Mouse (Mus musculus): Measurements from ENCODE around the gene Mnx1. TPM values are rescaled to one million over a fixed set of nuclear protein-coding genes. Genes with fewer than 3 reads are reported as not detected.
A peak's percentile ranks its signal among the peaks of the same experiment; 100 is the strongest.

The Mnx1 gene
- polyA plus RNA-seq, 1 experiment from 2014 or later, result 0.16 TPM

DNA sequence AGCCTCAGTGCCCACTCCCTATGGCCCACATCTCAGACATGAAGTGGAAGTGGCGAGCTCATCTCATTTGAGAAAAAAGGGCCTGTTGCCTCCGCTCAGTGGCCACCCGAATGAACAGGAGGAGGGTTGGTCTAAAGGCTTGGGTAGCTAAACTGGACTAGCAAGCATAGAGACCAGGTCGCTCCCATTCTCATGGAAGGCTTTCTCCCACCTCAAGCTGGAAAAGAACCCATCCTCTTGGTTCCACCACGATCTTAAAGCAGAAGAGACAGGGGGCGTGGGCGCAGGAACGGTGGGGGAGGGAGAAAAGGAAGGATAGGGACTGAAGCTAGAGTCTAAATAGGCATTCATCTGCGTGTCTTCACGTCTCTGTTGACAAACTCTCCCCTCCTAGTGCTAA, 3.2 kb downstream of the Mnx1 start:
- no peaks in the 10 kb centered on the region for H3K36me3 ChIP-seq
- peak; percentile 40 for DNase-seq (ENCODE audit: low spot score)
- WGBS, result under 1% methylated on average over 10 of the region's 10 CpGs

DNA sequence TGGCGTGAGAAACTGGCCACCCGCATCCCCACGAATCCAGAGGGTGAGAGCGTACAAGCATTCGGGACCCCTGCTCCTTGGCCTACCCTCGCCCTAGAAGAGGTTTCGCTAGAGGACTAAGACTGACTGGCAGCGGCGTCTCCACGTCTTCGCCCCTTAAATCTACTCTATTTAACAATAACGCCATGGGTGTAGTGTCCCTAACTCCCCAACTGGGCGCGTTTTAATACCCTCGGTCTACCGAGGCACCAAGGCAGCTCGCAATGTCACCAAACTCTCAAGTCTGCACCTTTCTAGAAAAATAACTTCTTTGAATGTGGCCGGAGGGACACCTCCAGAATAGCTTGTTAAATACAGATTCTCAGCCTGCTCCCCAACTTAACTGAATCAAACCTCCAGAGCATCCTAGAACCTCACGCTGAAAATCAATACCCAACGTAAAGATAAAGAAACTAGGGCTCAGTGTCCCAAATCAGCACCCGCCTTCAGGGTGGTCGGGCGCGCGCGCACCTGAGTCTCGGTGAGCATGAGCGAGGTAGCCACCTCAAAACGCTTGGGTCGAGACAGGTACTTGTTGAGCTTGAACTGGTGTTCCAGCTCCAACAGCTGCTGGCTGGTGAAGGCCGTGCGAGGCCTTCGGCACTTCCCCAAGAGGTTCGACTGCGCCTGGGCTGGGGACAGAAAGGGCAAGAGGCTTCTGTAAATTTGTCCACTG, 3.9 kb downstream of the Mnx1 start:
- H3K4me3 ChIP-seq, result no peak overlapping the region
- peaks cover 100% of the 10 kb centered on the region for H3K27me3 ChIP-seq (ENCODE audit: insufficient read depth, poor library complexity, severe bottlenecking)
- H3K27ac ChIP-seq, result no peak overlapping the region
- no peak for DNase-seq (ENCODE audit: low spot score)
- H3K9me3 ChIP-seq, result no peaks in the 10 kb centered on the region
- H3K36me3 ChIP-seq, result no peaks in the 10 kb centered on the region
- peaks cover 23% of the 10 kb centered on the region for H3K4me1 ChIP-seq (replicated peaks)
- WGBS, result 2% methylated on average over 35 of the region's 35 CpGs

More for the DNA sequence above, 3.2 kb downstream of the Mnx1 start:
- Histone ChIP-seq H3K27ac (no peak overlapping the region), H3K4me3 (no peak overlapping the region), H3K4me1 (replicated peaks) (peaks cover 23% of the 10 kb centered on the region), H3K27me3 (ENCODE audit: insufficient read depth, poor library complexity, severe bottlenecking) (peaks cover 100% of the 10 kb centered on the region), H3K9me3 (no peaks in the 10 kb centered on the region)

DNA sequence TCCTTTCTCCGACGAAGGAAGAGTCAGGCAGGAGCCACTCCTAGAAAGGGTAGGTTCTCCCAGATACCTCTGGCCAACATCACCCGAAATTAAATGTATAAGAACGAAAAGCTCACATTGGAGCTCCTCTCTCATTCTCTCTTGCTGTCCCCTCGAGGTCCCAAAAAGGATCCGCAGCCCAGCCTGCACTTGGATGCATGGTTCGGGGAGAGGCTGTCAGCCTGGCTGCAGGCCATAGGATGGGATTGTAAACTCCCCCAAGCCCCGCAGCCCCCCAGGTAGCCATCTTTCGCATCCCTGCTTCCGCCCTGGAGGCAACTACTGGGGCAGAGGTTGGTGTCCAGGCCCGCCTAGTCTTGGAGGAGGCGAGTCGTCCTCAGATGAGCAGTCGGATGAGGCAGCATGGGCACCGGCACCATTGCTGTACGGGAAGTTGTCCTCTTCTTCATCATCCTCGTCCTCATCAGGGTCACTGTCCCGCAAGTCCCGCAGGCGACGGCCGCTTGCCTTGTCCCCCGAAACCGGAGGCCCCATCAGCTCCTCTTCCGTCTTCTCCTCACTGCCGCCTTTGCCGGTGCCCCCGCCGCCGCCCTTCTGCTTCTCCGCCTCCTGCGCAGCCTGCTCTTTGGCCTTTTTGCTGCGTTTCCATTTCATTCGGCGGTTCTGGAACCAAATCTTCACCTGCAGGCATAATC, 4.6 kb downstream of the Mnx1 start:
- DNase-seq (ENCODE audit: low spot score), result peak; percentile 59
- H3K36me3 ChIP-seq, result no peaks in the 10 kb centered on the region
- WGBS, result under 1% methylated on average over 35 of the region's 35 CpGs
- no peaks in the 10 kb centered on the region for H3K9me3 ChIP-seq
- peaks cover 100% of the 10 kb centered on the region for H3K27me3 ChIP-seq (ENCODE audit: insufficient read depth, poor library complexity, severe bottlenecking)
- no peak overlapping the region for H3K27ac ChIP-seq
- H3K4me1 ChIP-seq (replicated peaks), result peaks cover 17% of the 10 kb centered on the region
- no peak overlapping the region for H3K4me3 ChIP-seq

DNA sequence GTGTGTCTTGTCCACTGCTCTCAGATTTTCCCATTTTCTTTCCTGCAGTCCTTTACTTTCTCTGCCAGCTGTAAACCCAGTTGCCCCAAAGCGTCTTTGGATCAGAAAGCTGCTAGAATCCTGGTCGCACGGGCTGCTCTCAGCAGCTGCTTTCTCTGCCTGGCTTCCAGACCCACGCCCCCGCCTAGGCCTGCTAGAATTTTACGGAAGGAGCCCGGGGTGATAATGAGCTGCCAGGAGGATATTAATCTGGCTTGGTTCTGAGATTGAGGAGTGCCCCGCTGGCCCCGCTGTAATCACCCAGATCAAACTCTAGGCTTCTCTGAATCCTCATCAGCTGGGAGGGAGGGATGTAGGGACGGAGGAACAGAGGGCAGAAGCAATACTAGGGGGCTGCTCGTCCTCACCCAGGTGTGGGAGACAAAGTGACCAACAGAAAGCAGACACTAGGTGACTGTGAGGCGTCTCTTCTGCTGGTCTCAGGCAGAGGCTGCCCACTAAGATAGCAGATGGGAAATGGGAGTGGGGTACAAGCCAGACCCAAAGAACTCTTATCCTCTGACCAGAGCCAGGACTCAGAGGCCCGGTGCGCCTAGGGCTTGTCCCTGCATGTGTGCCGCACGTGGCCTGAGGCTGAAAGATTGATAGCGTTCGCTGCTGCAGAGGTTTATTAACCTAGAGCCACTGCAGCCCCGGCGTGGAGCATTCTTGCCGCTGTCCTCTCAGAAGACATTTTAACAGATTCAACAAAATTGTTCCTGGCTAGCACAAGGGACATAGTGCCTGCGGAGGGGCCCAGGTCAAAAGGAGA, 6.2 kb downstream of the Mnx1 start:
- peak; percentile 64 for DNase-seq (ENCODE audit: low spot score)
- Histone ChIP-seq H3K27ac (no peak overlapping the region), H3K36me3 (no peaks in the 10 kb centered on the region), H3K9me3 (no peaks in the 10 kb centered on the region), H3K27me3 (ENCODE audit: insufficient read depth, poor library complexity, severe bottlenecking) (peaks cover 100% of the 10 kb centered on the region), H3K4me1 (replicated peaks) (peaks cover 13% of the 10 kb centered on the region), H3K4me3 (no peak overlapping the region)
- under 1% methylated on average over 22 of the region's 22 CpGs for WGBS

DNA sequence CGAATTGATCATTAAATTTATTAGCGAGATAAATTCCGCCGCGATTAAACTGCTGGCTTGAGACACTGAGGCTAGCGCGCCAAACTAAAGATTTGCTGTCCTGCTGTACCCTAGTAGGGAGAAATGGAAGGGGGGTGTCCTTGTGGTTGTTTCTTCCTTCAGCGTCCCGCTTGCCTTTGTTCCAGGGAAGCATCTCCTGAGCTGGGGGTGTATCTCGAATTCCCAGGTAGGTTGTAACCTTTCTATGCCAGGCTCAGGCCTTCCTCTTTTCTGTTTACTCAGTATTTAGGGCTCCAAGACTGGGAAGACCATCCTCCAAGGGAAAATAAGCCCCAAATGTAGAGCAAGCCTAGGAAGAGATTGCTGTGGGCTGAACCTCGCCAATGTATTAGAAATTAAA, 6.9 kb downstream of the Mnx1 start:
- DNase-seq (ENCODE audit: low spot score), result peak; percentile 28
- Histone ChIP-seq H3K4me3 (no peak overlapping the region), H3K9me3 (no peaks in the 10 kb centered on the region), H3K36me3 (no peaks in the 10 kb centered on the region), H3K27me3 (ENCODE audit: insufficient read depth, poor library complexity, severe bottlenecking) (peaks cover 100% of the 10 kb centered on the region), H3K4me1 (replicated peaks) (peaks cover 11% of the 10 kb centered on the region), H3K27ac (no peak overlapping the region)
- WGBS, result 2% methylated on average over 11 of the region's 11 CpGs

DNA sequence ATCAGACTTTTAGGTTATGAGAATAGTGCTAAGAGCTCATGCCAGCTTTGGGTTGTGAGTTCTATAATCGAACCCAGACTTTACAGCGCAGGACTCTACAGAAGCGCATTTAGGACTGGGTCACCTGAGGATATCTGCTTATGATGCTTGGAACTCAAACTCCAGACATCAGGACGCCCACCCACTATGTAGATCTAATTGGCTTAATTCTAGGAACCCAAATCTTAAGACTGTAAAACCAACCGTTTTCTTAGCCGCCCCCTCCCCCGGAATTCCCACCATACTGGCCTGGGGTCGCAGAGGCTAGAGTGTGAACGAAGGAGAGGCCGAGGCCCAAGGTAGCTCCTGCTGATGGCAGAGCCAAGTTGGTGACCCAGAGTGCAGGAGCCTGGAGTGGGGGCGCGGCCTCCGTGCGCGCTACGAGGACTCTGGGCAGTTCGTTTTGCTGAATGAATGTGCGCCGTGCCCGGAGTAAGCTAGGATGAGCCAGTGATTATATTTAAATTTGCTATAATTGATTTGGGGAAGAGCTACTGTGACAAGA, 7.3 kb downstream of the Mnx1 start:
- WGBS, result 1% methylated on average over 20 of the region's 20 CpGs
- no peak overlapping the region for H3K4me3 ChIP-seq
- peak; percentile 38 for DNase-seq (ENCODE audit: low spot score)

DNA sequence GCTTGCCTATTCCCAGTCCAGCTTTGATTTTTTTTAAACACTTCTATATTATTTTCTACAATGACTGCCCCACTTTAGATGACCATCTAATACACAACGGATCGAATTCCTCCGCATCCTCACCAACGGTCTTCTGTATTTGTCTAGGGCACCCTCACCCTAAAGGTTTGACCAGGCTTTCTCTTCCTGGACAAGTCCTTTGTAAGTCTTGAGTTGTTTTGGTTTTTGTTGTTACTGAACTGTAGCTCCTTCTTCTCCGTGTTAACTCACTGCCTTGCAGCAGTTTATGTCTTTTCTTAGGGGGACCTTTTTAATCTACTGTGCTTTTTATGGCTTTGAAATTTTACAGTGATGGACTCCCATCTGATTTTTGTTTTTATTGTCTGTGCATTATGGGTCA, 8.0 kb downstream of the Mnx1 start:
- DNase-seq (ENCODE audit: low spot score), result no peak
- Histone ChIP-seq H3K36me3 (no peaks in the 10 kb centered on the region), H3K4me3 (no peak overlapping the region), H3K9me3 (no peaks in the 10 kb centered on the region), H3K27me3 (ENCODE audit: insufficient read depth, poor library complexity, severe bottlenecking) (peaks cover 100% of the 10 kb centered on the region), H3K4me1 (replicated peaks) (peaks cover 10% of the 10 kb centered on the region), H3K27ac (no peak overlapping the region)
- 7% methylated on average over 5 of the region's 5 CpGs for WGBS

More for the DNA sequence above, 7.3 kb downstream of the Mnx1 start:
- peaks cover 10% of the 10 kb centered on the region for H3K4me1 ChIP-seq (replicated peaks)
- H3K27ac ChIP-seq, result no peak overlapping the region
- peaks cover 100% of the 10 kb centered on the region for H3K27me3 ChIP-seq (ENCODE audit: insufficient read depth, poor library complexity, severe bottlenecking)
- H3K9me3 ChIP-seq, result no peaks in the 10 kb centered on the region
- H3K36me3 ChIP-seq, result no peaks in the 10 kb centered on the region

DNA sequence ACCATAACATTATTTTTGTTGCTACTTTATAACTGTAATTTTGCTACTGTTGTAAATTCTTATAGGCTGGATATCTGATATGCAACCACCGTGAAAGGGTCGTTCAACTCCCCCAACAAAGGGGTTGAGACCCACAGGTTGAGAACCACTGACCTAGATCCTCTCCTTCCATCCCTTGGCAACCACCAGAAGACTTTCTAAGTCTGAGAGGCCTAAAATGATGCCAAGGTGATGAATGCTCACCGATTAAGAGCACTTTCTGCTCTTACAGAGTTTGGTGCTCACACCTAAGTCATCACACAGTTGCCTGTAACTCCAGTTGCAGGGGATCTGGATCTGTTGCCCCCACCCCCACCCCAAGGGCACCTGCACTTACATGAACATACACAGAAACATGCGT, 8.8 kb downstream of the Mnx1 start:
- no peak overlapping the region for H3K27ac ChIP-seq
- H3K27me3 ChIP-seq (ENCODE audit: insufficient read depth, poor library complexity, severe bottlenecking), result peaks cover 95% of the 10 kb centered on the region
- 3% methylated on average over 4 of the region's 4 CpGs for WGBS
- H3K4me1 ChIP-seq (replicated peaks), result peaks cover 10% of the 10 kb centered on the region
- no peaks in the 10 kb centered on the region for H3K36me3 ChIP-seq
- peak; percentile 15 for DNase-seq (ENCODE audit: low spot score)
- no peak overlapping the region for H3K4me3 ChIP-seq
- H3K9me3 ChIP-seq, result no peaks in the 10 kb centered on the region

DNA sequence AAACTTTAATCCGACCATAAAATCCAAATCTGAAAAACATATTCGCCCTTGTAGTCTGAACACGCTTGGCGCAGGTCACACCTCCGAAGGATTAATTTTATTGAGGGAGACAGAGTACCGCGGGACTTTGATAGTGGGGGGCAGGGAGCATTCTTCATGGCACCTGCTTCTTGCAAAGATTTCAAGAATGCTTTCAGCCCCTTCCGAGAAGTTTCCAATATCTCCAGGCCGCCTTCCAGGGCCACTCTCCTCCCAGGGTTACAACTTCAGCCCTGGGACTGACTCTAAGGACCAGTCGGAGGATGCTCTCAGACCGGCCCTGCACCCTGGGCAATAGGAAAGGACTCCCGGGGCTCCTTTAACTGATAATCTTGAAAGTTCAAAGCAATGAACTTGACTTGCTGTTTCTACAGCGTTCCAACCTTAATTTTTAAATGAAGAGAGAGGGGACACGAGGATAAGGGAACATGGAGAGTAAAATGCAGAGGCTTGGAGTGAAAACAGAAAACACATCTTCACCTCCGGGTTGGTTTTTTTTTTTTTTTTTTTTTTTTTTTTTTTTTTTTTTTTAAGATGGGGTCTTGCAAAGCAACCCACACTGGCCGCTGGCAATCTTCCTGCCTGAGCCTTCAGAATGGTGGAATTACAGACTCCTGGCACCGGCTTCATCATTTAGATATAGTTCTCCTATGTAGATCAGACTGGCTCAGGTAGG, 9.8 kb downstream of the Mnx1 start:
- Histone ChIP-seq H3K36me3 (no peaks in the 10 kb centered on the region), H3K27me3 (ENCODE audit: insufficient read depth, poor library complexity, severe bottlenecking) (peaks cover 85% of the 10 kb centered on the region), H3K4me1 (replicated peaks) (peaks cover 10% of the 10 kb centered on the region), H3K9me3 (no peaks in the 10 kb centered on the region), H3K4me3 (peak overlapping the region; percentile 49), H3K27ac (no peak overlapping the region)
- 3% methylated on average over 17 of the region's 17 CpGs for WGBS
- peak; percentile 18 for DNase-seq (ENCODE audit: low spot score)

DNA sequence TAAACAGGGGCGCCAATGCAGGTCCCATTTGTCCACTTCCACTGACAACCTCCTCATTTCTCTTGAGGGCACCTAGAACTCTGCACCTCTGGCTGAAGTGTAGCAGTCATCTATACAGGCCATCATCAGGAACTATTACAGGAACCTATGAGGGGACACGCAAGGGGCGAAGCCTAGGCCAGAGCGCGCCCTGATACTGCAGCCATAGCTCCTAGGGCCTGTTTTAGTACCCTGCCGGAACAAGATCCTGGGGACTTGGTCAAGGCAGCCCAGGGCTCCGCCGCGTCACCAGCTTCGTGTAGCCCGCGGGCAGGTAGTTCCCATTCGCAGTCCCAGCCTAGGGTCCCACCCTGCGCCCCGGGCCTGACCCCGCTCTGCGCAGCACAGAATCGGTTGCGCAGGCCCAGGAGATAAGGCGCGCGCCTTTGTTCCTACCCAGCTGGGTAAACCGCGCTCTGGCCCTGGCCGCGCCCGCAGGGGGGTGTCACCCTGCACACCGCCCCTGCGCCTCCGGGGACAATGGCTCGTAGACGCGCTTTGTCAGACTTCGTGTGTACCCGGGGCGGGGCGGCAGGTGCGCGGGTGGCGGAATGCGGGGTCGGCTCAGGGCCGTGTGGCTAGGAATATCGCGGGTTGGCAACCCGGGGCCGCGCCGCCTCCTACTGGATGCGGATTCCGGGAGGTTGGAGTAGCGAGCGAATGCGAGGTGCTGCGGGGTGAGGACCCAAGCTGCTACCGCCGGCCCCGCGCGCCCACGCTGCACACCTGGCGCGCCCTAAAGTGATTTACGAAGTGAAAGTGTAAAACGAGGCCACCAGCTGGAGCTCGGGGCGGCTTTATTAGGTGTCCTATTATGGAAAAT, 10.6 kb downstream of the Mnx1 start:
- H3K36me3 ChIP-seq, result no peaks in the 10 kb centered on the region
- peak; percentile 51 for DNase-seq (ENCODE audit: low spot score)
- H3K9me3 ChIP-seq, result no peaks in the 10 kb centered on the region
- peaks cover 10% of the 10 kb centered on the region for H3K4me1 ChIP-seq (replicated peaks)
- no peak overlapping the region for H3K27ac ChIP-seq
- H3K27me3 ChIP-seq (ENCODE audit: insufficient read depth, poor library complexity, severe bottlenecking), result peaks cover 79% of the 10 kb centered on the region
- peak overlapping the region; percentile 49 for H3K4me3 ChIP-seq
- WGBS, result 3% methylated on average over 67 of the region's 67 CpGs

DNA sequence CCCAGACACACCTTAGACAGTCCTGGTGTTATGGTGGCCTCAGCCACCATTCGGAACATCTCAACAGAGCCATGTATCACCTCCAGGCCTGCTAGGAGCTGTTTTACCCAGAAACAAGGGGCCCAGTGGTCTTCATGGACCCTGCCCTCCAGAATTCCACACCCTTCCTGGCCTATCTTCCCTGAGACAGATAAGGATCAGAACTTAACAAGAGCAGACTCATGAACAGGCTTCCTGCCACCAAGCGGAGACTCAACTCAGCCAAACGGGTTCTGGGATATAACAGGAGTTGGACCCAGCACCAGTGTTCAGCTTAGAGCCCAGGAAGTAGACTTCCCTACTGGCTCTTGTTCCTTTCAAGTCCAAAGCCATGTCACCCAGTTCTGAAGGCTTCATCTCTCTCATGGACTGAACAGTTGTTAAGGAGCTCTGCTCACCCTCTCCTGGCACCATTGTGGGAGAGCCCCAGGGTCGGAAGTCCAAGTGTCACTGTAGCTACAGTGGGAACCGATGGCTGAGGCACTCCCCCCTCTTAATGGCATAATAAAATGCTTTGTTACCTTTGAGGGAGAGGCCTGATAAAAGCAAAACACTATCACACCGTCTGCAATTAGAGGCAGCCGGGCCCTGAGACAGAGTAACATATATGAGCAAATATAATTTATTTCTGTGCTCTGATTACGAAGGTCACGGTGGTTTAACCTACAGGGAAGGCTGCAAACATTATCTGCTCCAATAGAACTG, 15.2 kb downstream of the Mnx1 start:
- Histone ChIP-seq H3K27me3 (ENCODE audit: insufficient read depth, poor library complexity, severe bottlenecking) (peaks cover 34% of the 10 kb centered on the region), H3K27ac (no peak overlapping the region), H3K4me1 (replicated peaks) (peaks cover 6% of the 10 kb centered on the region), H3K36me3 (peaks cover 11% of the 10 kb centered on the region), H3K9me3 (no peaks in the 10 kb centered on the region), H3K4me3 (no peak overlapping the region)
- no peak for DNase-seq (ENCODE audit: low spot score)
- WGBS, result 83% methylated on average over 9 of the region's 9 CpGs
